Mouse (Mus musculus): ENCODE measurements around the gene Scgb2b27. TPM values are rescaled to one million over a fixed set of nuclear protein-coding genes. Genes with fewer than 3 reads are reported as not detected.
"Not testable (repeated sequence)": the region's sequence is repeated elsewhere in the genome, so short reads cannot be mapped to it uniquely, and the experiment has no call there.

Scgb2b27 gene
- not detected in 2 replicates for polyA plus RNA-seq (2016; fragmentation: Nextera tagmentation; extraction: Ambion mirVana)

DNA sequence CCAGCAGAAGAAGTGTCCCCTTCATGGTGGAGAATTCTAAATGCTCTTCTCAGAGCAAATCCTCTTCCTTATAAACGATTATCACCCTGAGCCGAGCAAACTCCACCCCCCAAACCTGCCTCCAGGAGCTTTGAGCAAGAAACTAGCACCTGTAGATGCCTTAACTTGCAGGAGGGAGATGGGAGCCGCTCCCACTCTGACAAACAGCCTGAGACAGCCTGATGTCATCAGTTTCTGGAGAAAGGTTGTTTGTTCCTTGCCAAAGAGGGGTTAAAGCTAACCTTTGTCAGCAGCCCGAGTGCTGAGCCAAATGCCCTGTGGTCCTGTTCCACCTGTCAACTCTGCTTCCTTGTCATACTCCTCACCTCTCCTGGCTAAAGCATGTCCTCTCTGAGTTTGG, at the start of gene Scgb2b27:
Scgb2b27 (minus strand) TSS at position 101 of the 400 bp plus-strand sequence.
- no peak within 1 kb of the TSS for H3K27ac ChIP-seq (replicated peaks)
- H3K4me1 ChIP-seq, result no peaks in the 10 kb centered on the region

DNA sequence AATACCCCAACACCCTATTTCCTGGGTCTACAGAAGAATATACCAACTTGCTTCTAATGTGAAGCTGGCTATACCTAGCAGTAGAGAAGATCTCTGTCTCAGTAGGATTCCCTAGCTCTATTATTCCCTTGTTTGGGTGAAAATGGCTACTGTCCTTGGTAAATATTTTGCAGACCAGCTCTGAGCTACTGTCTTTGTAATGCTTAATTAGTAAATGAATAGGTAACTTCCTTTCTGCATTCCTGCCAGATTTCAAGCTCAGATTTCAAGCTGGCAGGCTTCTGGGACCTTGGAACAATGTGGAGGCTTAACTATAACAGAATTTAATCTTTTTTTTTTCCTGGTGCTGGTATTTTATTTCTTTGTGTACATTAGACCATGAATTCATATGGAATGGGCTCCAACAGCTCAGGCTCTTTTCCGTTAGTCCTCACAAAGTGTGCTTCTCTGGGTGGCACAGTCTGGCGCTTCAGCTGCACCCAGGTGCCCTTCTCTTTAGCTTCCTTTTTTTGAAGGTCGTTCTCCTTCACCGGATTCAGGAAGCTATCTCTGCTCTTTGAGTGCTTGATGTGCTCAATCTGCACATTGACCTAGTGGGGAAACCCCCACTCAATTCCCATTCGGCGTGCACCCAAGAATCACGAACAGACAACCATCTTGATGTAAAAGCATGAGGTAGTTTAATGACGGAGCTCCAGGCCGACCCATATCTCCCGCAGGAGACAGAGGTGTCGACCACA, 22.5 kb upstream of the Scgb2b27 start:
- not testable (repeated sequence) for H3K4me1 ChIP-seq; H3K27me3 ChIP-seq (replicated peaks; ENCODE audit: low read depth, poor library complexity, severe bottlenecking); DNase-seq (ENCODE audit: low spot score); H3K27ac ChIP-seq (replicated peaks); H3K4me3 ChIP-seq; H3K36me3 ChIP-seq (replicated peaks)
- 90% methylated on average over 11 of the region's 11 CpGs for WGBS
- peaks cover 67% of the 10 kb centered on the region for H3K9me3 ChIP-seq

More for the DNA sequence above, at the start of gene Scgb2b27:
- H3K9me3 ChIP-seq, result peaks cover 67% of the 10 kb centered on the region
- WGBS, result 73% methylated on average over 4 of the region's 4 CpGs
- H3K36me3 ChIP-seq (replicated peaks), result no peaks in the 10 kb centered on the region
- H3K4me3 ChIP-seq, result no peak within 1 kb of the TSS
- DNase-seq (ENCODE audit: low spot score), result no peak
- H3K27me3 ChIP-seq (replicated peaks; ENCODE audit: low read depth, poor library complexity, severe bottlenecking), result no peaks in the 10 kb centered on the region

DNA sequence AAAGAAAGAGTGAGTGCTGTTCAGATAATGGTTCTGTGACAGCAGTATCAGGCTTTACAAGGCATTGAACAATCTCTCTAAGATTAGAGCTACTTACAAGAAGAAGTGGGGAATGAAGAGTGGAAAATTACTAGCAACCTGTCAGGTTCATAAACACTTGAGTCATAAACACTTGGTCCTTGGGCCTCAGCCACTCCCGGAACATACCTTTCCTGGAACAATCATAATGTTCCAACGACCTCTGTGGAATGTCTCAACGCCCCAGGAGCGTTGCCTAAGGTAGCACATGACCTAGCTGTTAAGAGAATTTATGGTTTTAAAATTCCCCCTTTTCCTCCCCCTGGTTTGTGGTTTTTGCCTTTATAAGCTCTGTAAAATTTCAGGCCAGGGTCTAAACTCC, 20.8 kb upstream of the Scgb2b27 start:
- not testable (repeated sequence) for H3K27me3 ChIP-seq (replicated peaks; ENCODE audit: low read depth, poor library complexity, severe bottlenecking); H3K4me3 ChIP-seq; H3K27ac ChIP-seq (replicated peaks); H3K4me1 ChIP-seq; H3K36me3 ChIP-seq (replicated peaks); DNase-seq (ENCODE audit: low spot score)
- 89% methylated on average over 4 of the region's 4 CpGs for WGBS
- peaks cover 72% of the 10 kb centered on the region for H3K9me3 ChIP-seq

DNA sequence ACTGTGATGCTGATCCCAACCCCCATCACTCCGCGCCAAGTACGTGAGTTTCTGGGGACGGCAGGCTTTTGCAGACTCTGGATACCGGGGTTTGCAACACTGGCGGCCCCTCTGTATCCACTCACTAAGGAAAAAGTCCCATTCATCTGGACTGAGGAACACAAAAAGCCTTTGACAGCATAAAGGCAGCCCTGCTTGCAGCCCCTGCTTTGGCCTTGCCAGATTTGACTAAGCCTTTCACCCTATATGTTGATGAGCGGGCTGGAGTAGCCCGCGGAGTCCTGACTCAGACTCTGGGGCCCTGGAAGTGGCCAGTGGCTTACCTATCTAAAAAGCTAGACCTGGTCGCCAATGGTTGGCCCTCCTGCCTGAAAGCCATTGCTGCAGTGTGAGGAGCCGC, 16.3 kb upstream of the Scgb2b27 start:
- no peaks in the 10 kb centered on the region for H3K27me3 ChIP-seq (replicated peaks; ENCODE audit: low read depth, poor library complexity, severe bottlenecking)
- no peak for DNase-seq (ENCODE audit: low spot score)
- no peaks in the 10 kb centered on the region for H3K4me1 ChIP-seq
- H3K36me3 ChIP-seq (replicated peaks), result no peaks in the 10 kb centered on the region
- no peak overlapping the region for H3K27ac ChIP-seq (replicated peaks)
- peaks cover 84% of the 10 kb centered on the region for H3K9me3 ChIP-seq
- WGBS, result 95% methylated on average over 11 of the region's 11 CpGs
- no peak overlapping the region for H3K4me3 ChIP-seq

DNA sequence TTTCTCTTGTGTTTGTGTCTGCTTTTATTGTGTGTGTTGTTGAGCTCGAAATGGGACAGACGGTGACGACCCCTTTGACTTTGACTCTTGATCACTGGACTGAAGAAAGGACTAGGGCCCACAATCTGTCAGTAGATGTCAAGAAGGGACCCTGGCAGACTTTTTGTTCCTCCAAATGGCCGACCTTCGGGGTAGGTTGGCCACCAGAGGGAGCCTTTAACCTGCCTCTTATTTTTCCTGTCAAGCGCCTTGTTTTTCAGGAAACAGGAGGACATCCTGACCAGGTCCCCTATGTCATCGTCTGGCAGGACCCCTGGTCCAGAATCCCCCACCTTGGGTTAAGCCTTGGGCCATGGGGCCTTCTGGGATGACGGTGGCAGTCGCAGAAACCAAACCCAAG, 13.5 kb upstream of the Scgb2b27 start:
- H3K27me3 ChIP-seq (replicated peaks; ENCODE audit: low read depth, poor library complexity, severe bottlenecking); DNase-seq (ENCODE audit: low spot score); H3K4me3 ChIP-seq; H3K27ac ChIP-seq (replicated peaks); H3K4me1 ChIP-seq; H3K36me3 ChIP-seq (replicated peaks): not testable (repeated sequence)
- peaks cover 88% of the 10 kb centered on the region for H3K9me3 ChIP-seq
- WGBS, result 84% methylated on average over 9 of the region's 9 CpGs

DNA sequence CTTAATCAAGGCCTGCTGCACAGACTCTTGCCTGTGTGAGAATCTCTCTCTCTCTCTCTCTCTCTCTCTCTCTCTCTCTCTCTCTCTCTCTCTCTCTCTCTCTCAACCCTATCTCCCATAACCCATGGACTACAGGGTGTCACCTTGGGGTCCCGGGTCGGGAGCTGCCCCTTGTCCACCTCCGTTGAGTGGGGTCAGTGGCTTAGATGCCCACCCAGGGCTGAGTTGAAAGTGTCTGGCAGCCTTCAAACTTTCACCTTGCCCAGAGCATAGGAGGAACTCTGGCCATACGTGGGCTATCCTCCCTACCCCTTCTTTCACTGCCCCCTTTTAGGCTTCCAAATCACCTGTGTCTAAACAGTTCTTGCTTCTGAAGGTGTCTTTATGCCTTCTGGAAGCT, 11.9 kb upstream of the Scgb2b27 start:
- Histone ChIP-seq H3K36me3 (replicated peaks) (no peaks in the 10 kb centered on the region), H3K27me3 (replicated peaks; ENCODE audit: low read depth, poor library complexity, severe bottlenecking) (no peaks in the 10 kb centered on the region), H3K4me1 (no peaks in the 10 kb centered on the region), H3K4me3 (no peak overlapping the region), H3K9me3 (peaks cover 88% of the 10 kb centered on the region), H3K27ac (replicated peaks) (no peak overlapping the region)
- WGBS, result 86% methylated on average over 4 of the region's 4 CpGs
- no peak for DNase-seq (ENCODE audit: low spot score)

DNA sequence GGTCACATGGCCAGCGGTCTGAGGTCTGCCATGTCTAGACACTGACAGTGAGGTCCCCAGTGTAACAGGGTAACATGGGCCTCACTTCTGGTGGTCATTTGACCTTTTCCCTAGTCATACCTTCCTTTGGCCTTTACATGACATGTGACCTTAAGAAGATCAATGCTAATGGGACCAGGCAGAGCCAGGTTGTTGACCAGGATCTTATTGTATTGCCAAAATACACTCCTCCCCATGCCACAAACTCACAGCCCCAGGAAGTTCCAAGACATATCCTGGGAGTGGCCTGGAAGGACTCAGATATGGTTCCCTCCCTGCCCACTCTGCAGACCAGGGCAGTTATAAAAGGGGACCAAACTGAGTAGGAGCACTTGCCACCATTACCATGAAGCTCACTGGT, 7.4 kb upstream of the Scgb2b27 start, which contains the start of gene Scgb1b27:
Scgb1b27 (plus strand) TSS at position 301 of the 400 bp plus-strand sequence.
- DNase-seq (ENCODE audit: low spot score); H3K36me3 ChIP-seq (replicated peaks); H3K27ac ChIP-seq (replicated peaks); H3K27me3 ChIP-seq (replicated peaks; ENCODE audit: low read depth, poor library complexity, severe bottlenecking); H3K4me1 ChIP-seq; H3K4me3 ChIP-seq: not testable (repeated sequence)
- peaks cover 69% of the 10 kb centered on the region for H3K9me3 ChIP-seq
- WGBS, result 89% methylated on average over 1 of the region's 1 CpGs

DNA sequence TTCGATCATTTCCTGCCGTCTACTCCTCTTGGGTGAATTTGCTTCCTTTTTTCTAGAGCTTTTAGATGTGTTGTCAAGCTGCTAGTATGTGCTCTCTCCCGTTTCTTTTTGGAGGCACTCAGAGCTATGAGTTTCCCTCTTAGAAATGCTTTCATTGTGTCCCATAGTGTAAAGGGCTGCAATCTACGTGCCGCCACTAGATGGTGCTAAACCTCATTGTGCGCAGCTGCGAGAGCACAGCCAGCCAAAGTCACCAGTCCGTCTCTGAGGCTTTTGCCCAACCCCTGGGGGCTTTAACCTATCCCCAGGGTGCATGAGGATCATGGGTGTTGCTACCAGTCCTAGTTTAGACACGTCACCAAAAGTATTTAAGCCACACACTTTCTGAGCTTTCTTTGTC, 31.5 kb downstream of the Scgb2b27 start:
- H3K27ac ChIP-seq (replicated peaks); H3K4me1 ChIP-seq; H3K27me3 ChIP-seq (replicated peaks; ENCODE audit: low read depth, poor library complexity, severe bottlenecking); H3K36me3 ChIP-seq (replicated peaks); H3K4me3 ChIP-seq: not testable (repeated sequence)
- peaks cover 31% of the 10 kb centered on the region for H3K9me3 ChIP-seq
- WGBS, result 30% methylated on average over 8 of the region's 9 CpGs
- peak; percentile 25 for DNase-seq (ENCODE audit: low spot score)

Other genes with a start within 250 kb of the Scgb2b27 start
- not detected in 2 replicates for gene Scgb2b26, start 68.9 kb downstream of the Scgb2b27 start, polyA plus RNA-seq (2016; fragmentation: Nextera tagmentation; extraction: Ambion mirVana)
- not detected in 2 replicates for gene Scgb1b27, start 7.5 kb upstream of the Scgb2b27 start, polyA plus RNA-seq (2016; fragmentation: Nextera tagmentation; extraction: Ambion mirVana)
- not detected in 2 replicates for gene Scgb1b30, start 81.5 kb upstream of the Scgb2b27 start, polyA plus RNA-seq (2016; fragmentation: Nextera tagmentation; extraction: Ambion mirVana)
- 6.2 and 7.2 TPM in 2 replicates for gene Wtip, start 119.3 kb upstream of the Scgb2b27 start, polyA plus RNA-seq (2016; fragmentation: Nextera tagmentation; extraction: Ambion mirVana)
- gene Uba2, start 155.7 kb upstream of the Scgb2b27 start, polyA plus RNA-seq (2016; fragmentation: Nextera tagmentation; extraction: Ambion mirVana), result 289 and 295 TPM in 2 replicates
- 73.5 and 80.8 TPM in 2 replicates for gene Pdcd2l, start 182.7 kb upstream of the Scgb2b27 start, polyA plus RNA-seq (2016; fragmentation: Nextera tagmentation; extraction: Ambion mirVana)
- 347 and 381 TPM in 2 replicates for gene Gpi1, start 216.4 kb upstream of the Scgb2b27 start, polyA plus RNA-seq (2016; fragmentation: Nextera tagmentation; extraction: Ambion mirVana)
- gene Gm6096, start 237.1 kb upstream of the Scgb2b27 start, polyA plus RNA-seq (2016; fragmentation: Nextera tagmentation; extraction: Ambion mirVana), result 0.62 TPM in 1 of 2 replicates, not detected in the other

Measured in embryonic facial prominence, embryonic 10.5 days (tissue).